In the genomic region with DNA sequence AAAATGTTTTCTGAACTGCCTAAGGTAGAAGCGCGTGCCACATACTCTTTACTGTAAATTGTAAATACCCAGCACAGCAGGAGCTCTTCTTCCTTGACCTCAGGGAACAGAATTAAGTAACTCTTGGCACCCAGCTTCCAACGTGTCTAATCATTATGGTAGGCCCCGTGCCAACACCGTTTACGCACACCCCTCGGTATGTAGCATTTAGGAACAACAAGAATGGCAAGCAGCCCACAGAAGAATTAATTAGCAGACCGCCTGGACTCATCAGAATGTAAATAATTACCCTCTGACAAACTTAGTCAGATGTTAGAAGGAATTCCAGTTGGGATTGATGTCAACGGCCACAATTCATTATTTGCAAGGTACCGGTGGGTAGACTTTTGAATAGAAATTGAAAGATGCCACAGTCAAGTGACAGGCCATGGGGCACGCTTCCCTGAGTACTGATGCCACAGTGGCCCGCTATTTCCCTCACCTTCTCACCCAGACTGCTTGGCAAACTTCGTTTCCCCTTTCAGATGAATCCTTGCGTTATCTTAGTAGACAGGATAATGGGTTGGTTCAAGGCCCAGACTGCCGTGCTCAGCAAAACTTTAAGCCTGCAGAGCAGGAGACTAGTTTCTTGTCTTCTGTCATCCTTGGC, we compare ENCODE assay signal across 23 mouse cellular contexts.
A peak's percentile ranks its signal among the peaks of the same experiment; 100 is the strongest.
DNase-seq lines count a peak whose midpoint lies in the region; ATAC-seq lines count a peak whose summit lies in the region.
"Had no signal": no experiment of that assay in that cellular context is flagged by ENCODE, and none has a peak within 500 bp of the region (broad histone marks: within the 10 kb centered on the region; RNA-seq: fewer than 3 reads in every experiment).

No protein-coding gene starts in this region.

- ATAC-seq in kidney, embryonic 14.5 days (ENCODE audit: low FRiP score, low TSS enrichment): no peak
- ATAC-seq in neural tube, embryonic 14.5 days (ENCODE audit: low read depth): peak; percentile 60; the same call in 1 of the 2 replicates
- no peak for ATAC-seq in neural tube, embryonic 15.5 days (ENCODE audit: low FRiP score)
- ATAC-seq: CD4-positive, CD25-positive, alpha-beta regulatory T cell, adult 4 months; intestine, embryonic 16.5 days; liver, embryonic 12.5 days had no signal

- H3K4me2 ChIP-seq in kidney, embryonic 14.5 days (replicated peaks; ENCODE audit: low read depth, low read length): no peak overlapping the region
- H3K4me2 ChIP-seq in neural tube, embryonic 14.5 days (ENCODE audit: low read depth, low read length): no peak overlapping the region
- no peak overlapping the region for H3K4me2 ChIP-seq in neural tube, embryonic 15.5 days
- H3K4me2 ChIP-seq: heart, embryonic 15.5 days; kidney, embryonic 15.5 days; limb, embryonic 12.5 days; liver, embryonic 12.5 days had no signal

- no peak overlapping the region for H3K27ac ChIP-seq in kidney, embryonic 14.5 days (ENCODE audit: low read depth, low read length)
- no peak overlapping the region for H3K27ac ChIP-seq in neural tube, embryonic 14.5 days (ENCODE audit: low read depth, low read length)
- H3K27ac ChIP-seq in neural tube, embryonic 15.5 days (replicated peaks): no peak overlapping the region
- H3K27ac ChIP-seq: heart, embryonic 15.5 days; kidney, embryonic 15.5 days; limb, embryonic 12.5 days; liver, embryonic 12.5 days had no signal

- H3K9ac ChIP-seq in kidney, embryonic 14.5 days (ENCODE audit: low read depth, low read length): no peak overlapping the region
- H3K9ac ChIP-seq in neural tube, embryonic 14.5 days (replicated peaks; ENCODE audit: low read depth, low read length): no peak overlapping the region
- H3K9ac ChIP-seq in neural tube, embryonic 15.5 days (replicated peaks): no peak overlapping the region
- H3K9ac ChIP-seq: heart, embryonic 15.5 days; kidney, embryonic 15.5 days; limb, embryonic 12.5 days; liver, embryonic 12.5 days had no signal

- WGBS in kidney, embryonic 14.5 days: 83% methylated on average over 15 of the region's 15 CpGs
- WGBS in neural tube, embryonic 14.5 days: 57% methylated on average over 15 of the region's 15 CpGs
- 58% methylated on average over 15 of the region's 15 CpGs for WGBS in neural tube, embryonic 15.5 days

- H3K4me3 ChIP-seq in kidney, embryonic 14.5 days (ENCODE audit: low read length): no peak overlapping the region
- no peak overlapping the region for H3K4me3 ChIP-seq in neural tube, embryonic 14.5 days (ENCODE audit: low read depth, low read length)
- H3K4me3 ChIP-seq in neural tube, embryonic 15.5 days (replicated peaks): no peak overlapping the region
- H3K4me3 ChIP-seq: erythroblast, embryonic 14.5 days; heart, embryonic 15.5 days; kidney, embryonic 15.5 days; limb, embryonic 12.5 days; liver, embryonic 12.5 days; megakaryocyte, embryonic 14.5 days; myocyte had no signal

- no peaks in the 10 kb centered on the region for H3K27me3 ChIP-seq in kidney, embryonic 14.5 days (ENCODE audit: control insufficient read depth, insufficient read depth, low read length)
- H3K27me3 ChIP-seq in neural tube, embryonic 14.5 days (ENCODE audit: control insufficient read depth, insufficient read depth, low read length): no peaks in the 10 kb centered on the region
- H3K27me3 ChIP-seq in neural tube, embryonic 15.5 days (replicated peaks): no peaks in the 10 kb centered on the region
- H3K27me3 ChIP-seq: heart, embryonic 15.5 days; kidney, embryonic 15.5 days; limb, embryonic 12.5 days; liver, embryonic 12.5 days; megakaryocyte, embryonic 14.5 days had no signal

- H3K9me3 ChIP-seq in kidney, embryonic 14.5 days (ENCODE audit: control insufficient read depth, low read length): no peaks in the 10 kb centered on the region
- H3K9me3 ChIP-seq in neural tube, embryonic 14.5 days (ENCODE audit: control insufficient read depth, low read length): no peaks in the 10 kb centered on the region
- H3K9me3 ChIP-seq in neural tube, embryonic 15.5 days (replicated peaks): no peaks in the 10 kb centered on the region
- H3K9me3 ChIP-seq: heart, embryonic 15.5 days; kidney, embryonic 15.5 days; limb, embryonic 12.5 days; liver, embryonic 12.5 days; megakaryocyte, embryonic 14.5 days had no signal

- H3K36me3 ChIP-seq in kidney, embryonic 14.5 days (ENCODE audit: control insufficient read depth, insufficient read depth, low read length): no peaks in the 10 kb centered on the region
- no peaks in the 10 kb centered on the region for H3K36me3 ChIP-seq in neural tube, embryonic 14.5 days (ENCODE audit: control insufficient read depth, insufficient read depth, low read length)
- H3K36me3 ChIP-seq in neural tube, embryonic 15.5 days: no peaks in the 10 kb centered on the region
- H3K36me3 ChIP-seq: heart, embryonic 15.5 days; kidney, embryonic 15.5 days; limb, embryonic 12.5 days; liver, embryonic 12.5 days had no signal

- DNase-seq in cerebellum, postnatal 14 days: peak; percentile 24
- DNase-seq in cerebellum, adult 11 months: no peak
- DNase-seq in kidney, postnatal 10 days: peak; percentile 12
- DNase-seq in spleen, postnatal 36 days (ENCODE audit: low spot score in 2 of 2): no peak
- no peak for DNase-seq in urinary bladder, adult 2 months (ENCODE audit: low spot score)
- DNase-seq: adrenal gland, postnatal 14 days; cerebellum, adult 11-12 months; gastrocnemius, postnatal 14 days; heart, postnatal 4 days; lung, adult 2 months; thymus, adult 18-20 months had no signal

- no peaks in the 10 kb centered on the region for H3K4me1 ChIP-seq in kidney, embryonic 14.5 days (ENCODE audit: control insufficient read depth, insufficient read depth, low read length)
- no peaks in the 10 kb centered on the region for H3K4me1 ChIP-seq in neural tube, embryonic 14.5 days (ENCODE audit: control insufficient read depth, insufficient read depth, low read length)
- H3K4me1 ChIP-seq in neural tube, embryonic 15.5 days: 0 out of 2 replicates have a peak, but pooled peaks cover 2% of the 10 kb centered on the region
- H3K4me1 ChIP-seq: heart, embryonic 15.5 days; kidney, embryonic 15.5 days; limb, embryonic 12.5 days; liver, embryonic 12.5 days; megakaryocyte, embryonic 14.5 days had no signal

Comparison
In these comparisons a context has a peak if more than half of its experiments do, and no peak if none do; other contexts are left out.
1. DNase-seq: peak in cerebellum, postnatal 14 days (2 of 2) and kidney, postnatal 10 days (single experiment); none in cerebellum, adult 11 months (single experiment), spleen, postnatal 36 days (0 of 2) and urinary bladder, adult 2 months (single experiment).